In the genomic region with DNA sequence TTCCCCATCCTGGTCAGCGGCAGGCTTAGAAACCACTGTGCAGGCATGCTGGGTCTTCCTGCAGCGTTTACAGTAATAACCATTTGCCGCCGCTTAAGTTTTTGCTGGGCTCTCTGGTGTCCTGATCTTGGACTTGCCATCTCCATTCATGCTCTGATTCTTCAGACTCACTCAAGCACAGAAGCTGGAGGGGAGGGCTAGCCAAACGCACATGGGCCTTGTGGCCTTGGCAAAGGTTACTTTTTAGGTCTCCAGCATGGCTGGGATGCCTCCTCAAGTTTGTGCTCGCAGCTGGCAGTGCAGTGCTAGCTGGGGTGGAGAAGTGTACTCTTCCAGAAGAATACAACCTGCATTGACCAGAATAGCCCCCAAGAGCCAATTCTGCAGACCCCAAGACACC, we compare ENCODE assay signal across 10 mouse cellular contexts.
"Had no signal": no experiment of that assay in that cellular context is flagged by ENCODE, and none has a peak within 500 bp of the region (broad histone marks: within the 10 kb centered on the region; RNA-seq: fewer than 3 reads in every experiment).

No protein-coding gene starts in this region.

- H3K4me3 ChIP-seq: layer of hippocampus, adult 2 months; limb, embryonic 13.5 days; midbrain, embryonic 12.5 days had no signal

- ATAC-seq: midbrain, embryonic 16.5 days had no signal

- H3K27ac ChIP-seq: layer of hippocampus, adult 2 months; liver, embryonic 14.5 days; midbrain, embryonic 12.5 days had no signal

- H3K9ac ChIP-seq: limb, embryonic 13.5 days; liver, embryonic 14.5 days; midbrain, embryonic 12.5 days had no signal

- DNase-seq: left cerebral cortex, postnatal 4 days; lung, adult 18-20 months; right cerebral cortex, adult 18-20 months; right cerebral cortex, postnatal 25 days; thymus, postnatal 36 days had no signal

- H3K4me2 ChIP-seq: limb, embryonic 13.5 days; midbrain, embryonic 12.5 days had no signal

- H3K9me3 ChIP-seq: limb, embryonic 13.5 days; midbrain, embryonic 12.5 days had no signal

- H3K27me3 ChIP-seq: limb, embryonic 13.5 days; midbrain, embryonic 12.5 days had no signal
